Mouse (Mus musculus) C2C12 (cell line): ENCODE data around the gene Nfib.

Experiments used
- CTCF ChIP-seq: IDR thresholded peaks from one replicate; pipeline ENCODE4 v1.5.1; 2011; ENCODE audit not compliant: control insufficient read depth, insufficient read depth, insufficient read length
- MAX ChIP-seq: IDR thresholded peaks from one replicate; pipeline ENCODE4 v1.6.1; 2011; ENCODE audit warnings: mild to moderate bottlenecking, control low read depth
- USF1 ChIP-seq: IDR thresholded peaks from one replicate; pipeline ENCODE4 v1.6.1; 2011; ENCODE audit warnings: low read depth, mild to moderate bottlenecking, control low read depth, moderate library complexity

DNA sequence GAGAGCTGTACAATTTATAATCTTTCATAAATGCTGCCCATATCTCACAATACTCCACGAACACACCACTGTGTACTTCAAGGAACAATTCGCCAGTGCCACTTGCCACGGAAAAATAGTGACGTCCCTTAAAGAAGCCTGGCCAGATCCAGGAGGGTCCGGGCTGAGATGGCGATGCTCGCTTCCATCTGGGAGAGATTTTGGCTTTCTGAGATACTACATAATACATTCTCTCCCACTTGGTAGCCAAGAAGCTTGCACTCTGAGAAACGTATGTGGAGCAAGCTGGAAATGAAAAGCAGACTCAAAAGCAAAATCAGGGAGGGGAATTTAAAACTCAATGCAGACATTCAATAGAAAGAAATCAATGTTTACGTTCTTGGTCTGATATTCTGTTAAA, 313.1 kb downstream of the Nfib start:
- TF ChIP-seq CTCF (no peak), USF1 (no peak), MAX (no peak)
